Mouse (Mus musculus) small intestine, adult 2 months (tissue): ENCODE measurements around the gene Dnase2a. TPM values are rescaled to one million over a fixed set of nuclear protein-coding genes. Genes with fewer than 3 reads are reported as not detected.

Source experiments
- H3K27ac ChIP-seq: fragments of 200-500 bp; 2 replicates; pipeline ENCODE4 v1.5.1; 2012; ENCODE audit warnings: low read depth, low read length, control low read depth, inconsistent platforms; ENCODE audit not compliant: insufficient read depth
- H3K27me3 ChIP-seq: fragments of 200-500 bp; 2 replicates; pipeline ENCODE4 v1.6.1; 2012; ENCODE audit warnings: mild to moderate bottlenecking, moderate library complexity, low read length, inconsistent platforms; ENCODE audit not compliant: control insufficient read depth, insufficient read depth
- H3K36me3 ChIP-seq: fragments of 200-500 bp; 2 replicates; pipeline ENCODE4 v1.6.1; 2012; ENCODE audit warnings: mild to moderate bottlenecking, low read length, control low read depth, inconsistent platforms; ENCODE audit not compliant: control insufficient read depth, insufficient read depth
- H3K4me1 ChIP-seq: fragments of 200-500 bp; 2 replicates; pipeline ENCODE4 v1.6.1; 2012; ENCODE audit warnings: low read length, inconsistent platforms, mixed read lengths; ENCODE audit not compliant: control insufficient read depth, insufficient read depth, insufficient read length
- H3K4me3 ChIP-seq: fragments of 200-500 bp; 2 replicates; pipeline ENCODE4 v1.5.1; 2012; ENCODE audit warnings: low read depth, mild to moderate bottlenecking, control low read depth, inconsistent platforms, low read length, moderate library complexity
- CTCF ChIP-seq: fragments of 200-500 bp; IDR thresholded peaks from 2 replicates; pipeline ENCODE4 v1.5.1; 2012; ENCODE audit warnings: low read depth, mild to moderate bottlenecking, control low read depth, inconsistent platforms, low read length, moderate library complexity, mixed read lengths; ENCODE audit not compliant: insufficient replicate concordance, insufficient read length; ENCODE audit errors: extremely low read depth
- POLR2A ChIP-seq: fragments of 200-500 bp; IDR thresholded peaks from 2 replicates; pipeline ENCODE4 v1.6.1; 2012; ENCODE audit warnings: low read depth, mild to moderate bottlenecking, control low read depth, inconsistent platforms, low read length, moderate library complexity
- WGBS: fragments of 180-500 bp; shearing (Covaris S2); methylation state at CpG from one replicate; pipeline ENCODE4 v1.1.7; 2018; 5-methylcytosine and 5-hydroxymethylcytosine counted together
- polyA plus RNA-seq: library from polyadenylated mRNA; depleted of rRNA; stranded (reverse); fragments of >200 nt; gene quantifications from 2 replicates; pipeline ENCODE4 v1.2.3, GENCODE M21; 2012

Gene Dnase2a
- polyA plus RNA-seq, 1 experiment = 5.9 TPM

- TF ChIP-seq CTCF (no peak), POLR2A (no peak)
- WGBS = 74% methylated on average over 1 of the region's 1 CpGs
- H3K27ac ChIP-seq = no peak overlapping the region
- no peaks in the 10 kb centered on the region for H3K27me3 ChIP-seq
- H3K4me1 ChIP-seq = no peaks in the 10 kb centered on the region
- no peaks in the 10 kb centered on the region for H3K36me3 ChIP-seq
- H3K4me3 ChIP-seq = no peak overlapping the region
Measured at GRCm38 (mm10) chr8:84878915-84879314, 29.4 kb upstream of the Dnase2a start.

- no peak overlapping the region for H3K27ac ChIP-seq
- WGBS = 89% methylated on average over 4 of the region's 4 CpGs
- H3K27me3 ChIP-seq = no peaks in the 10 kb centered on the region
- no peak for TF ChIP-seq CTCF
- TF ChIP-seq POLR2A = no peak
- H3K36me3 ChIP-seq = peaks cover 22% of the 10 kb centered on the region
- no peak overlapping the region for H3K4me3 ChIP-seq
- H3K4me1 ChIP-seq = no peaks in the 10 kb centered on the region
Measured at GRCm38 (mm10) chr8:84884728-84885127, 23.6 kb upstream of the Dnase2a start.

- 93% methylated on average over 3 of the region's 3 CpGs for WGBS
Measured at GRCm38 (mm10) chr8:84888280-84888679, 20.1 kb upstream of the Dnase2a start.

GRCm38 (mm10) chr8:84889141-84889540, 19.2 kb upstream of the Dnase2a start:
- Histone ChIP-seq H3K27me3 (no peaks in the 10 kb centered on the region), H3K4me3 (no peak overlapping the region), H3K4me1 (peaks cover 4% of the 10 kb centered on the region; the same call in 1 of the 2 replicates), H3K27ac (no peak overlapping the region), H3K36me3 (peaks cover 24% of the 10 kb centered on the region)
- TF ChIP-seq POLR2A (no peak), CTCF (no peak)
- 79% methylated on average over 1 of the region's 1 CpGs for WGBS

More at GRCm38 (mm10) chr8:84888280-84888679, 20.1 kb upstream of the Dnase2a start:
- Histone ChIP-seq H3K27me3 (no peaks in the 10 kb centered on the region), H3K27ac (no peak overlapping the region), H3K4me1 (peaks cover 4% of the 10 kb centered on the region; the same call in 1 of the 2 replicates), H3K36me3 (peaks cover 24% of the 10 kb centered on the region), H3K4me3 (no peak overlapping the region)
- TF ChIP-seq CTCF (no peak), POLR2A (no peak)

GRCm38 (mm10) chr8:84892993-84893708, 15.2 kb upstream of the Dnase2a start:
- 13% methylated on average over 31 of the region's 31 CpGs for WGBS
- peak overlapping the region; percentile 78 for H3K4me3 ChIP-seq
- peaks cover 4% of the 10 kb centered on the region; the same call in 1 of the 2 replicates for H3K4me1 ChIP-seq
- TF ChIP-seq POLR2A (no peak), CTCF (no peak)
- H3K36me3 ChIP-seq = peaks cover 7% of the 10 kb centered on the region; the same call in 1 of the 2 replicates
- no peak overlapping the region for H3K27ac ChIP-seq
- H3K27me3 ChIP-seq = no peaks in the 10 kb centered on the region

GRCm38 (mm10) chr8:84893709-84894134, 14.6 kb upstream of the Dnase2a start, which contains the start of gene Gcdh:
Gcdh (minus strand) TSS chr8:84893921.
- Histone ChIP-seq H3K4me3 (peak within 1 kb of the TSS; percentile 78), H3K27ac (no peak within 1 kb of the TSS), H3K4me1 (peaks cover 4% of the 10 kb centered on the region; the same call in 1 of the 2 replicates), H3K36me3 (peaks cover 4% of the 10 kb centered on the region; the same call in 1 of the 2 replicates), H3K27me3 (no peaks in the 10 kb centered on the region)
- WGBS = under 1% methylated on average over 11 of the region's 11 CpGs
- 0 out of 2 replicates have a peak, but pooled peaks have one; percentile 15 for TF ChIP-seq CTCF
- TF ChIP-seq POLR2A = no peak

GRCm38 (mm10) chr8:84895963-84896362, 12.4 kb upstream of the Dnase2a start:
- Histone ChIP-seq H3K36me3 (no peaks in the 10 kb centered on the region), H3K4me1 (peaks cover 4% of the 10 kb centered on the region; the same call in 1 of the 2 replicates), H3K4me3 (no peak overlapping the region), H3K27ac (no peak overlapping the region), H3K27me3 (no peaks in the 10 kb centered on the region)
- WGBS = 80% methylated on average over 5 of the region's 5 CpGs
- TF ChIP-seq POLR2A = no peak
- TF ChIP-seq CTCF = no peak
